Mouse (Mus musculus) ES-E14 (cell line): ENCODE results near the gene Scap.

ENCODE experiments used
- CHD2 ChIP-seq: IDR thresholded peaks from 2 replicates; pipeline ENCODE4 v1.6.1; 2014; ENCODE audit warnings: mild to moderate bottlenecking, low read depth, low read length, inconsistent platforms
- HCFC1 ChIP-seq: IDR thresholded peaks from 2 replicates; pipeline ENCODE4 v1.6.1; 2012; ENCODE audit warnings: low read length, inconsistent platforms, borderline replicate concordance; ENCODE audit not compliant: insufficient read depth
- MAFK ChIP-seq: IDR thresholded peaks from 2 replicates; pipeline ENCODE4 v1.6.1; 2014; ENCODE audit warnings: mild to moderate bottlenecking, low read depth, low read length, inconsistent platforms; ENCODE audit not compliant: insufficient read depth
- ZC3H11A ChIP-seq: IDR thresholded peaks from 2 replicates; pipeline ENCODE4 v1.6.1; 2012; ENCODE audit warnings: low read depth, mild to moderate bottlenecking, inconsistent platforms, low read length, borderline replicate concordance
- ZNF384 ChIP-seq: IDR thresholded peaks from 2 replicates; pipeline ENCODE4 v1.6.1; 2012; ENCODE audit warnings: low read depth, low read length, inconsistent platforms

DNA sequence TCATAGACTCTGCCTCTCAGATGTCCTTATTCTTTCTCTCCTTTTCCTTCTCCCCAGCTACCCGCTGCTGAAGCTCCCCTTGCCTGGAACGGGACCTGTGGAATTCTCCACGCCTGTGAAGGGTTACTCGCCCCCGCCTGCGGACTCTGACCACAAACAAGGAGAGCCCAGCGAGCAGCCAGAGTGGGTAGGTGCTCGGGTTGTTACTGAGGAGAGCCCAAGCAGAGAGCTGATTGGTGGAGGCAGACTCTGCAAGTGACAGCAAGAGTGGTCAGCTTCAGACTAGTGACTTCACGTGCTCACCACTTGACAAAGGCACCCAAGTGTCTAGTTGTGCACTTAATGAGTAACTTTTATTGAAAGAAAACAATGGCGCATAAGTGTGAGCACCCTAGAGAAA lies 29.2 kb downstream of the Scap start:
- TF ChIP-seq MAFK, result no peak
- no peak for TF ChIP-seq ZC3H11A
- no peak for TF ChIP-seq CHD2
- TF ChIP-seq HCFC1, result no peak
- no peak for TF ChIP-seq ZNF384
